Mouse (Mus musculus): ENCODE results near the gene Sbf1.

DNA sequence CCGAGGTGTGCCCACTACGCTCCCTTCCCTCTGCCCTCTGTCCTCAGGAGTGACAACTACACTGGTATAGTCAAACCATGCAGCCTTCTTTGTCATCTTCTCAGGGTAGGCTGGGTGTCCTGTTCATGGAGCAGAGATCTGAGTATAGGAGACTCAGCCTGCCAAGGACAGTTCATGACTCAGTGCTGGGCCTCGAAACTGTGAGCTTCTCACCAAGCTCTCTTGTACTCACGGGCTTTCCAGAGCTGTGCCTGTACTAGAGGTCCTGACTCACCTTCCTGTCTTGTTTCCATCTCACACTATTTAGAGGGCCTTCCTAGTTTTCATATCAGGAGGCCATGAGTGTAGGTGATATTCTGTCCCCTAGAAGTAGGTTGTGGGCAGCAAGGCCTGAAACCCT, 37.7 kb downstream of the Sbf1 start:
- TF ChIP-seq CTCF (IDR thresholded peaks at IDR 0.05; ENCODE audit: low read depth) (no peak), EP300 (optimal IDR thresholded peaks at IDR 0.05) (no peak)
